Mouse (Mus musculus) testis, postnatal 10 days (tissue): ENCODE measurements around the gene Igfbp4.

Source experiments
- DNase-seq: peaks from one replicate; pipeline ENCODE4 v3.0.0; 2021; ENCODE audit warnings: low spot score

Gene Igfbp4

GRCm38 (mm10) chr11:99080902-99081543 lies 40.0 kb downstream of the Igfbp4 start:
- no peak for DNase-seq

GRCm38 (mm10) chr11:99081566-99081965 lies 40.5 kb downstream of the Igfbp4 start:
- no peak for DNase-seq

- DNase-seq: peak; percentile 55
These were observed 41.1 kb downstream of the Igfbp4 start for GRCm38 (mm10) chr11:99082098-99082497.

- DNase-seq: no peak
These were observed 42.5 kb downstream of the Igfbp4 start for GRCm38 (mm10) chr11:99083516-99083915.

GRCm38 (mm10) chr11:99084366-99084765 lies 43.3 kb downstream of the Igfbp4 start:
- DNase-seq: no peak

- no peak for DNase-seq
These were observed 47.4 kb downstream of the Igfbp4 start for GRCm38 (mm10) chr11:99088486-99088885.

GRCm38 (mm10) chr11:99089077-99089601 lies 48.1 kb downstream of the Igfbp4 start, which contains the start of gene Tns4:
Gene Tns4, minus strand, starts transcription at chr11:99089306.
- no peak for DNase-seq

- no peak for DNase-seq
These were observed 49.3 kb downstream of the Igfbp4 start for GRCm38 (mm10) chr11:99090391-99090790.

- no peak for DNase-seq
These were observed 50.6 kb downstream of the Igfbp4 start for GRCm38 (mm10) chr11:99091666-99092065.

- DNase-seq: no peak
These were observed 52.7 kb downstream of the Igfbp4 start for GRCm38 (mm10) chr11:99093740-99094139.

GRCm38 (mm10) chr11:99094911-99095676 lies 54.0 kb downstream of the Igfbp4 start:
- DNase-seq: no peak

- no peak for DNase-seq
These were observed 54.7 kb downstream of the Igfbp4 start for GRCm38 (mm10) chr11:99095759-99096158.

- DNase-seq: no peak
These were observed 55.4 kb downstream of the Igfbp4 start for GRCm38 (mm10) chr11:99096417-99096816.

GRCm38 (mm10) chr11:99096996-99097774 lies 56.1 kb downstream of the Igfbp4 start:
- DNase-seq: no peak

GRCm38 (mm10) chr11:99098924-99099323 lies 57.9 kb downstream of the Igfbp4 start:
- no peak for DNase-seq

- DNase-seq: no peak
These were observed 58.5 kb downstream of the Igfbp4 start for GRCm38 (mm10) chr11:99099516-99099915.

GRCm38 (mm10) chr11:99100215-99100614 lies 59.2 kb downstream of the Igfbp4 start:
- DNase-seq: no peak

- no peak for DNase-seq
These were observed 60.6 kb downstream of the Igfbp4 start for GRCm38 (mm10) chr11:99101693-99102092.

- DNase-seq: no peak
These were observed 61.7 kb downstream of the Igfbp4 start for GRCm38 (mm10) chr11:99102575-99103270.
